In the genomic region with DNA sequence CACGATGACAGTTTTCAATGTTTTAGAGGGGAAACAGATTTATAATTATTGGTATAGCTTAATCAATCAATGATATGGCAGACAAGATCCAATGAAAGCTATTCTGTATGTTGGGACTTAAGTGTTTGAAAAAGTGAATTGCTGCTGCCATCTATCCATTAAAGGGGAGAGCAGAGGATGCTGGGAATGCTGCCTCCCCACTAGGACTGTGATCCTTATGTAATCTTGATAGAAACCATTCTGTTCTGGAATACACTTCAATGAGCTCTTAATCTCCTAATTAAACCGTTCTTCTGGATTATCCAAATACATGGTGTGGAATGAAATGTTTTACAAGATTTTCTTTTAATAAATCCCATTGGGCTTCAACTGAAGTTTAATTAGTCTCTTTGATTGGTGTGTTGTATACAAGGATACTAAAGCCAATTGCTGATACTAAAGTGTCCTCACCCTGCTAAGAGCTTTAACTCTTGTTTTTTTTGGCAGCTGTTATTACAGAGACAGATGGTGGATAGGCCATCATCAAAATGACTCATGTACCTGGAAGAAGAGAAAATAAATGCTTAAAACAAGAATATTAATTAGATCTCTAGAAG, we compare ENCODE assay signal across 23 mouse cellular contexts. TPM values are rescaled to one million over a fixed set of nuclear protein-coding genes. Genes with fewer than 3 reads are reported as not detected.
DNase-seq lines count a peak whose midpoint lies in the region; ATAC-seq and TF ChIP-seq lines count a peak whose summit lies in the region.
"Had no signal": no experiment of that assay in that cellular context is flagged by ENCODE, and none has a peak within 500 bp of the region (broad histone marks: within the 10 kb centered on the region; RNA-seq: fewer than 3 reads in every experiment).

No protein-coding gene starts in this region.

- no peak for ATAC-seq in hindbrain, postnatal 0 days
- ATAC-seq in hindbrain, embryonic 13.5 days (ENCODE audit: low FRiP score): no peak
- 0 out of 2 replicates have a peak, but pooled peaks have one; percentile 28 for ATAC-seq in midbrain, embryonic 16.5 days
- ATAC-seq: inflammation-experienced regulatory T-cells, adult 6 months had no signal

- no peak overlapping the region for H3K27ac ChIP-seq in hindbrain, postnatal 0 days
- no peak overlapping the region for H3K27ac ChIP-seq in hindbrain, embryonic 13.5 days
- H3K27ac ChIP-seq in midbrain, embryonic 16.5 days (ENCODE audit: low read length): no peak overlapping the region
- H3K27ac ChIP-seq: embryonic facial prominence, embryonic 15.5 days; limb, embryonic 13.5 days; liver, embryonic 14.5 days had no signal

- no peak for TF ChIP-seq CTCF in hindbrain, postnatal 0 days (IDR thresholded peaks at IDR 0.05; ENCODE audit: low read depth)
- TF ChIP-seq CTCF in brain, embryonic 14.5 days (IDR thresholded peaks at IDR 0.05; ENCODE audit: borderline replicate concordance, extremely low read depth, insufficient read depth, insufficient read length): no peak

- no peaks in the 10 kb centered on the region for H3K9me3 ChIP-seq in hindbrain, postnatal 0 days (ENCODE audit: low read length)
- H3K9me3 ChIP-seq in hindbrain, embryonic 13.5 days: no peaks in the 10 kb centered on the region
- H3K9me3 ChIP-seq in midbrain, embryonic 16.5 days (replicated peaks; ENCODE audit: control insufficient read depth, low read length, poor library complexity, severe bottlenecking): no peaks in the 10 kb centered on the region
- H3K9me3 ChIP-seq: embryonic facial prominence, embryonic 15.5 days; heart, embryonic 12.5 days; limb, embryonic 13.5 days had no signal

- H3K9ac ChIP-seq in hindbrain, postnatal 0 days (replicated peaks; ENCODE audit: low read length): no peak overlapping the region
- H3K9ac ChIP-seq in hindbrain, embryonic 13.5 days: no peak overlapping the region
- H3K9ac ChIP-seq in midbrain, embryonic 16.5 days (ENCODE audit: low read depth, low read length): no peak overlapping the region
- H3K9ac ChIP-seq: embryonic facial prominence, embryonic 15.5 days; heart, embryonic 12.5 days; limb, embryonic 13.5 days; liver, embryonic 14.5 days; lung, embryonic 14.5 days had no signal

- DNase-seq in cerebellum, adult 9-10 months: peak; percentile 81
- DNase-seq in cerebellum, adult 11 months: no peak
- peak; percentile 19 for DNase-seq in hindbrain, postnatal 0 days (ENCODE audit: low spot score)
- DNase-seq in brain, embryonic 14.5 days (ENCODE audit: low read depth): peak; percentile 60
- DNase-seq in layer of hippocampus, adult 11-12 months (ENCODE audit: low spot score): no peak
- DNase-seq: adrenal gland, postnatal 25 days; gastrocnemius, postnatal 10 days; heart, postnatal 10 days; kidney, adult 18-20 months; kidney, postnatal 4 days; layer of hippocampus, adult 9-11 months; lung, embryonic 14.5 days; right cerebral cortex, postnatal 25 days had no signal

- H3K4me3 ChIP-seq in hindbrain, postnatal 0 days (ENCODE audit: low read length): no peak overlapping the region
- no peak overlapping the region for H3K4me3 ChIP-seq in hindbrain, embryonic 13.5 days
- no peak overlapping the region for H3K4me3 ChIP-seq in midbrain, embryonic 16.5 days (ENCODE audit: low read depth, low read length)
- H3K4me3 ChIP-seq: embryonic facial prominence, embryonic 15.5 days; heart, embryonic 12.5 days; limb, embryonic 13.5 days had no signal

- 67% methylated on average over 2 of the region's 2 CpGs for WGBS in hindbrain, postnatal 0 days
- WGBS in hindbrain, embryonic 13.5 days: 85% methylated on average over 2 of the region's 2 CpGs
- 54% methylated on average over 2 of the region's 2 CpGs for WGBS in midbrain, embryonic 16.5 days

- H3K4me2 ChIP-seq in hindbrain, postnatal 0 days (ENCODE audit: low read depth, low read length): no peak overlapping the region
- H3K4me2 ChIP-seq in hindbrain, embryonic 13.5 days: no peak overlapping the region
- H3K4me2 ChIP-seq in midbrain, embryonic 16.5 days (ENCODE audit: low read length): no peak overlapping the region
- H3K4me2 ChIP-seq: embryonic facial prominence, embryonic 15.5 days; heart, embryonic 12.5 days; limb, embryonic 13.5 days; lung, embryonic 14.5 days had no signal

- H3K36me3 ChIP-seq in hindbrain, postnatal 0 days (ENCODE audit: insufficient read depth, low read length): no peaks in the 10 kb centered on the region
- H3K36me3 ChIP-seq in hindbrain, embryonic 13.5 days: no peaks in the 10 kb centered on the region
- H3K36me3 ChIP-seq in midbrain, embryonic 16.5 days (ENCODE audit: control insufficient read depth, insufficient read depth, low read length): no peaks in the 10 kb centered on the region
- H3K36me3 ChIP-seq: embryonic facial prominence, embryonic 15.5 days; heart, embryonic 12.5 days; limb, embryonic 13.5 days had no signal

- no peaks in the 10 kb centered on the region for H3K27me3 ChIP-seq in hindbrain, postnatal 0 days (ENCODE audit: insufficient read depth, low read length)
- no peaks in the 10 kb centered on the region for H3K27me3 ChIP-seq in hindbrain, embryonic 13.5 days
- no peaks in the 10 kb centered on the region for H3K27me3 ChIP-seq in midbrain, embryonic 16.5 days (ENCODE audit: control insufficient read depth, insufficient read depth, low read depth, low read length)
- H3K27me3 ChIP-seq: embryonic facial prominence, embryonic 15.5 days; heart, embryonic 12.5 days; limb, embryonic 13.5 days had no signal

- no peak for TF ChIP-seq POLR2A in brain, embryonic 14.5 days (IDR thresholded peaks at IDR 0.05; ENCODE audit: borderline replicate concordance, extremely low read depth, insufficient read depth, insufficient read length, poor library complexity, severe bottlenecking)

- H3K4me1 ChIP-seq in hindbrain, postnatal 0 days (ENCODE audit: insufficient read depth, low read length): no peaks in the 10 kb centered on the region
- no peaks in the 10 kb centered on the region for H3K4me1 ChIP-seq in hindbrain, embryonic 13.5 days (replicated peaks)
- no peaks in the 10 kb centered on the region for H3K4me1 ChIP-seq in midbrain, embryonic 16.5 days (ENCODE audit: control insufficient read depth, insufficient read depth, low read length)
- H3K4me1 ChIP-seq: embryonic facial prominence, embryonic 15.5 days; heart, embryonic 12.5 days; limb, embryonic 13.5 days had no signal

RNA-seq across cellular contexts. Expression of gene Fam181b, which starts 30.8 kb away (rescaled TPM):
- total RNA-seq in hindbrain, postnatal 0 days (2014; rRNA removed): 98.9 and 107 TPM in 2 replicates
- polyA plus RNA-seq in hindbrain, postnatal 0 days (2015; fragmentation: Nextera tagmentation; extraction: Ambion mirVana): 55.2 and 59.5 TPM in 2 replicates
- polyA plus RNA-seq in hindbrain, embryonic 13.5 days (2015; fragmentation: Nextera tagmentation; extraction: Ambion mirVana): 36.3 and 42.4 TPM in 2 replicates
- polyA plus RNA-seq in brain, embryonic 14.5 days (2012; rRNA removed): 25.8 and 29.7 TPM in 2 replicates
- 28.0 and 33.6 TPM in 2 replicates for polyA plus RNA-seq in midbrain, embryonic 16.5 days (2015; fragmentation: Nextera tagmentation; extraction: Ambion mirVana)
- total RNA-seq: granulocyte monocyte progenitor cell, adult 5-6 weeks; megakaryocyte, adult 5-6 weeks; monocyte, adult 5-6 weeks had no signal
- polyA plus RNA-seq: inflammation-experienced regulatory T-cells, adult 6 months had no signal

Comparison
In these comparisons a context has a peak if more than half of its experiments do, and no peak if none do; other contexts are left out.
1. DNase-seq: peak in cerebellum, adult 9-10 months (single experiment), hindbrain, postnatal 0 days (single experiment) and brain, embryonic 14.5 days (single experiment); none in cerebellum, adult 11 months (single experiment) and layer of hippocampus, adult 11-12 months (single experiment).